Mouse (Mus musculus): ENCODE results near the gene Gpalpp1.

DNA sequence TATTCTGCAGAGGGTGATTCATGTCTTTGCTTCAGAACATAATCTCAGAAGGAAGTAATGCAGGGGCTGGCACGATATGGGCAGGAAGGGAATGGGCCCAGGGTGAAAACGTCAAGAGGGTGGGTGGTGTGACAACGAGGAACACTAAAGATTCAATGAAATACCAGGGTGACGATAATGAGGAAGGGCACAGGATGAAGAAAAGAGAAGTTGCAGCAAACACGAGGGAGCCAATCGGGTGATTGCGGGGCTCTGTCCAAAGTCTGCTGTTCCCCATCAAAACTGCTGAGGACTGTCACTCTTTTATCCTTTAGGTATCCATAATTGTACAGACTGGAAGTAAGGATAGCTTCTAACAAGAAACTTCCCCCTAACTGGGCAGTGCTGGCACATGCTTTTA is 13.3 kb downstream of the Gpalpp1 start:
- no peak for TF ChIP-seq CTCF (IDR thresholded peaks at IDR 0.05; ENCODE audit: extremely low read depth, insufficient read length, insufficient replicate concordance, low read depth, low read length)
- no peak for TF ChIP-seq POLR2A (IDR thresholded peaks at IDR 0.05; ENCODE audit: low read depth, low read length)
